Mouse (Mus musculus): ENCODE results near the gene Nxf1. TPM values are rescaled to one million over a fixed set of nuclear protein-coding genes. Genes with fewer than 3 reads are reported as not detected.

Gene Nxf1
- polyA plus RNA-seq, 1 experiment, result 275 TPM

GRCm38 (mm10) chr19:8770567-8771270 is 13.8 kb downstream of the Nxf1 start, which contains the start of gene Tmem223:
Gene Tmem223 (plus strand): TSS chr19:8770996.
- DNase-seq (ENCODE audit: low spot score), result peak; percentile 65

- no peak for DNase-seq (ENCODE audit: low spot score)
Measured at GRCm38 (mm10) chr19:8772996-8773395, 16.1 kb downstream of the Nxf1 start.

- DNase-seq (ENCODE audit: low spot score), result no peak
Measured at GRCm38 (mm10) chr19:8773409-8773808, 16.5 kb downstream of the Nxf1 start.

GRCm38 (mm10) chr19:8774086-8774835 is 17.4 kb downstream of the Nxf1 start, which contains the start of gene Tmem179b:
Gene Tmem179b (minus strand): TSS chr19:8774467.
- DNase-seq (ENCODE audit: low spot score), result peak; percentile 94

GRCm38 (mm10) chr19:8774951-8775421 is 18.1 kb downstream of the Nxf1 start:
- DNase-seq (ENCODE audit: low spot score), result no peak

GRCm38 (mm10) chr19:8786008-8786781 is 29.3 kb downstream of the Nxf1 start, which contains the start of gene Taf6l:
Gene Taf6l (minus strand): TSS chr19:8786417.
- peak; percentile 79 for DNase-seq (ENCODE audit: low spot score)

- no peak for DNase-seq (ENCODE audit: low spot score)
Measured at GRCm38 (mm10) chr19:8788521-8788920, 31.6 kb downstream of the Nxf1 start.

- no peak for DNase-seq (ENCODE audit: low spot score)
Measured at GRCm38 (mm10) chr19:8789171-8789570, 32.3 kb downstream of the Nxf1 start.

- no peak for DNase-seq (ENCODE audit: low spot score)
Measured at GRCm38 (mm10) chr19:8790171-8790570, 33.3 kb downstream of the Nxf1 start.

- peak; percentile 61 for DNase-seq (ENCODE audit: low spot score)
Measured at GRCm38 (mm10) chr19:8798264-8798946, 41.5 kb downstream of the Nxf1 start, which contains the start of gene Polr2g. Gene Polr2g (minus strand): TSS chr19:8798577.

GRCm38 (mm10) chr19:8798947-8799315 is 42.1 kb downstream of the Nxf1 start:
- DNase-seq (ENCODE audit: low spot score), result no peak

GRCm38 (mm10) chr19:8802130-8802821 is 45.4 kb downstream of the Nxf1 start, which contains the start of gene Zbtb3:
Gene Zbtb3 (plus strand): TSS chr19:8802555.
- DNase-seq (ENCODE audit: low spot score), result peak; percentile 64

GRCm38 (mm10) chr19:8803204-8803780 is 46.4 kb downstream of the Nxf1 start:
- DNase-seq (ENCODE audit: low spot score), result no peak

- no peak for DNase-seq (ENCODE audit: low spot score)
Measured at GRCm38 (mm10) chr19:8803879-8804660, 47.2 kb downstream of the Nxf1 start.

- no peak for DNase-seq (ENCODE audit: low spot score)
Measured at GRCm38 (mm10) chr19:8806810-8807209, 49.9 kb downstream of the Nxf1 start.

- DNase-seq (ENCODE audit: low spot score), result no peak
Measured at GRCm38 (mm10) chr19:8815812-8816211, 58.9 kb downstream of the Nxf1 start.

- no peak for DNase-seq (ENCODE audit: low spot score)
Measured at GRCm38 (mm10) chr19:8817001-8817400, 60.1 kb downstream of the Nxf1 start.

- no peak for DNase-seq (ENCODE audit: low spot score)
Measured at GRCm38 (mm10) chr19:8818301-8818798, 61.5 kb downstream of the Nxf1 start.

Data from urinary bladder, adult 2 months (tissue).